Mouse (Mus musculus) neural tube, embryonic 11.5 days (tissue): ENCODE measurements around the gene Col5a1. TPM values are rescaled to one million over a fixed set of nuclear protein-coding genes. Genes with fewer than 3 reads are reported as not detected.

ENCODE experiments used
- ATAC-seq: fragments of 200-750 bp; cut with Nextera tagmentation; 2 replicates; pipeline ENCODE4 v1.8.0; 2017; ENCODE audit warnings: moderate number of reproducible peaks, mild to moderate bottlenecking, moderate TSS enrichment, moderate library complexity; ENCODE audit not compliant: insufficient read depth, low FRiP score, low TSS enrichment
- DNase-seq: peaks from one replicate; pipeline ENCODE4 v3.0.0-alpha.2; 2015; ENCODE audit warnings: low spot score
- H3K27ac ChIP-seq: fragments of 300-500 bp; sonication (generic); 2 replicates; pipeline ENCODE4 v1.5.1; 2014; ENCODE audit warnings: low read depth, mild to moderate bottlenecking, low read length
- H3K27me3 ChIP-seq: fragments of 300-500 bp; sonication (generic); 2 replicates; pipeline ENCODE4 v1.6.1; 2014; ENCODE audit warnings: mild to moderate bottlenecking, low read length, mixed read lengths; ENCODE audit not compliant: control insufficient read depth, insufficient read depth
- H3K36me3 ChIP-seq: fragments of 300-500 bp; sonication (generic); 2 replicates; pipeline ENCODE4 v1.6.1; 2014; ENCODE audit warnings: mild to moderate bottlenecking, low read length, moderate library complexity, mixed read lengths; ENCODE audit not compliant: control insufficient read depth, insufficient read depth
- H3K4me1 ChIP-seq: fragments of 300-500 bp; sonication (generic); 2 replicates; pipeline ENCODE4 v1.6.1; 2014; ENCODE audit warnings: low read length, mixed read lengths; ENCODE audit not compliant: control insufficient read depth, insufficient read depth
- H3K4me2 ChIP-seq: fragments of 300-500 bp; sonication (generic); 2 replicates; pipeline ENCODE4 v1.6.1; 2014; ENCODE audit warnings: low read depth, mild to moderate bottlenecking, moderate library complexity
- H3K4me3 ChIP-seq: fragments of 300-500 bp; sonication (generic); 2 replicates; pipeline ENCODE4 v1.5.1; 2014; ENCODE audit warnings: low read depth, low read length
- H3K9ac ChIP-seq: fragments of 300-500 bp; sonication (generic); 2 replicates; pipeline ENCODE4 v1.6.1; 2014; ENCODE audit warnings: mild to moderate bottlenecking, low read length
- H3K9me3 ChIP-seq: fragments of 300-500 bp; sonication (generic); 2 replicates; pipeline ENCODE4 v1.6.1; 2016; ENCODE audit warnings: low read length; ENCODE audit not compliant: control insufficient read depth
- WGBS: fragments of 180-500 bp; shearing (Covaris S2); extraction: QIAGEN DNeasy Blood & Tissue Kit; methylation state at CpG from one replicate; pipeline ENCODE4 v1.1.7; 2014; 5-methylcytosine and 5-hydroxymethylcytosine counted together
- polyA plus RNA-seq: library from polyadenylated mRNA; unstranded; fragments of >200 nt; fragmentation: Nextera tagmentation; extraction: Ambion mirVana; gene quantifications from 2 replicates; pipeline ENCODE4 v1.2.1, GENCODE M21; 2014

The Col5a1 gene
- polyA plus RNA-seq, 1 experiment from 2014 or later, result 28.1 TPM

GRCm38 (mm10) chr2:27936607-27937191 is 50.5 kb downstream of the Col5a1 start:
- H3K27ac ChIP-seq, result no peak overlapping the region
- H3K9ac ChIP-seq, result no peak overlapping the region
- no peaks in the 10 kb centered on the region for H3K9me3 ChIP-seq
- no peak for ATAC-seq
- no peak for DNase-seq
- 88% methylated on average over 9 of the region's 9 CpGs for WGBS
- H3K4me1 ChIP-seq, result no peaks in the 10 kb centered on the region
- H3K27me3 ChIP-seq, result no peaks in the 10 kb centered on the region
- no peak overlapping the region for H3K4me2 ChIP-seq
- H3K36me3 ChIP-seq, result no peaks in the 10 kb centered on the region
- H3K4me3 ChIP-seq, result no peak overlapping the region

DNA sequence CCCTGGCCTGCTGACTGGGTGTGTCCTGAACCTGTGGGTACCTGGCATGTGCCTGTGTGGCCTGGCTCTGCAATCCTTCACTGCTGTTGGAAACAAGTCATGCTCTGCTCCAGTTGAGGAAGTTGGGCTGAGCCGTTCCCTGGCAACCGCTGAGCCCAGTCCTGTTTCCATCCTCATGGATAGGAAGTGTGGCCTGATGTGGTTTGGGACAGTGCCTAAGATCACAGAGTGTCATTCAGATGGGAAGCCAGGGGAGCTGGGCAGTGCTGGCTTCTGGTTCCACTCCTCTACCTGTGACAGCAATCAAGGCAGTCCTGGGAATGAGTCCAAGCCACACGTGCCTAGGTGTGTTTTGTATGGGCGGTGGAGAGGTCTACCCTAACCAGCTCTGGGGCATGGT is 53.2 kb downstream of the Col5a1 start:
- H3K4me2 ChIP-seq, result no peak overlapping the region
- no peaks in the 10 kb centered on the region for H3K4me1 ChIP-seq
- no peaks in the 10 kb centered on the region for H3K27me3 ChIP-seq
- ATAC-seq, result no peak
- no peak for DNase-seq
- 87% methylated on average over 4 of the region's 4 CpGs for WGBS
- H3K27ac ChIP-seq, result no peak overlapping the region
- H3K36me3 ChIP-seq, result no peaks in the 10 kb centered on the region
- H3K9ac ChIP-seq, result no peak overlapping the region
- no peak overlapping the region for H3K4me3 ChIP-seq
- H3K9me3 ChIP-seq, result no peaks in the 10 kb centered on the region

DNA sequence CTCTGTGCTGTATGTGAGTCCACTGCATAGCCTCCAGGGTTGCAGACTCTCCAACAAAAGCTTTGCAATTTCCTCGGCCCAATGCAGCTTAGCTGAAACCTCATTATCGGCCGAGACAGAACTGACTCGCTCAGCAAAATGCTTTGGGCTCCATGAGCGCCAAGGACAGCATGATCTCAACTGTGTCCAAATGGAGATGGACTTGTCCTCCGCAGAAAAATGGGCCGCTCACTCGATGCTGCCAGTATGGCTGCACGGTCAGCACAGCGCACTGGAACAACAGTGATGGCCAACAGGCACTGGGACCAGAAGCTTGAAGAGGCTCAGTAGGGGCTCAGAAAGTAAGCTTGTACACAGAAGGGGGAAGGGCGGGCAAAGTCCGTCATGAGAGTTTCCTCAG is 53.9 kb downstream of the Col5a1 start:
- DNase-seq, result no peak
- Histone ChIP-seq H3K4me1 (no peaks in the 10 kb centered on the region), H3K9me3 (no peaks in the 10 kb centered on the region), H3K27ac (no peak overlapping the region), H3K4me3 (no peak overlapping the region), H3K4me2 (no peak overlapping the region), H3K9ac (no peak overlapping the region), H3K36me3 (no peaks in the 10 kb centered on the region), H3K27me3 (no peaks in the 10 kb centered on the region)
- 91% methylated on average over 12 of the region's 12 CpGs for WGBS
- no peak for ATAC-seq

- H3K4me1 ChIP-seq, result no peaks in the 10 kb centered on the region
- no peak overlapping the region for H3K4me3 ChIP-seq
- H3K27me3 ChIP-seq, result no peaks in the 10 kb centered on the region
- no peak overlapping the region for H3K4me2 ChIP-seq
- H3K27ac ChIP-seq, result no peak overlapping the region
- no peak overlapping the region for H3K9ac ChIP-seq
- WGBS, result 96% methylated on average over 4 of the region's 4 CpGs
- no peaks in the 10 kb centered on the region for H3K36me3 ChIP-seq
- DNase-seq (no peak), ATAC-seq (no peak)
- H3K9me3 ChIP-seq, result no peaks in the 10 kb centered on the region
Observed at GRCm38 (mm10) chr2:27947252-27947651, 61.0 kb downstream of the Col5a1 start.

- WGBS, result 84% methylated on average over 5 of the region's 5 CpGs
- DNase-seq, result no peak
- Histone ChIP-seq H3K9me3 (no peaks in the 10 kb centered on the region), H3K27me3 (no peaks in the 10 kb centered on the region), H3K27ac (no peak overlapping the region), H3K36me3 (no peaks in the 10 kb centered on the region), H3K4me2 (no peak overlapping the region), H3K9ac (no peak overlapping the region), H3K4me1 (no peaks in the 10 kb centered on the region), H3K4me3 (no peak overlapping the region)
- no peak for ATAC-seq
Observed at GRCm38 (mm10) chr2:27947917-27948316, 61.7 kb downstream of the Col5a1 start.

- 85% methylated on average over 3 of the region's 3 CpGs for WGBS
- Histone ChIP-seq H3K27me3 (no peaks in the 10 kb centered on the region), H3K9ac (no peak overlapping the region), H3K36me3 (no peaks in the 10 kb centered on the region), H3K27ac (no peak overlapping the region), H3K9me3 (no peaks in the 10 kb centered on the region), H3K4me2 (no peak overlapping the region), H3K4me3 (no peak overlapping the region), H3K4me1 (peaks cover 3% of the 10 kb centered on the region; the same call in 1 of the 2 replicates)
- ATAC-seq, result no peak
- DNase-seq, result no peak
Observed at GRCm38 (mm10) chr2:27953866-27954265, 67.6 kb downstream of the Col5a1 start.

GRCm38 (mm10) chr2:27954924-27955323 is 68.7 kb downstream of the Col5a1 start:
- ATAC-seq, result no peak
- Histone ChIP-seq H3K4me1 (peaks cover 3% of the 10 kb centered on the region; the same call in 1 of the 2 replicates), H3K36me3 (no peaks in the 10 kb centered on the region), H3K4me2 (no peak overlapping the region), H3K9ac (no peak overlapping the region), H3K27me3 (no peaks in the 10 kb centered on the region), H3K4me3 (no peak overlapping the region), H3K27ac (no peak overlapping the region), H3K9me3 (no peaks in the 10 kb centered on the region)
- 29% methylated on average over 3 of the region's 3 CpGs for WGBS
- DNase-seq, result no peak

GRCm38 (mm10) chr2:27956751-27957150 is 70.5 kb downstream of the Col5a1 start:
- Histone ChIP-seq H3K27me3 (no peaks in the 10 kb centered on the region), H3K4me1 (peaks cover 3% of the 10 kb centered on the region; the same call in 1 of the 2 replicates), H3K27ac (no peak overlapping the region), H3K4me2 (no peak overlapping the region), H3K4me3 (no peak overlapping the region), H3K9ac (no peak overlapping the region), H3K9me3 (no peaks in the 10 kb centered on the region), H3K36me3 (no peaks in the 10 kb centered on the region)
- WGBS, result 71% methylated on average over 7 of the region's 7 CpGs
- ATAC-seq (no peak), DNase-seq (no peak)

- H3K27me3 ChIP-seq, result no peaks in the 10 kb centered on the region
- H3K4me1 ChIP-seq, result peaks cover 3% of the 10 kb centered on the region; the same call in 1 of the 2 replicates
- no peaks in the 10 kb centered on the region for H3K9me3 ChIP-seq
- DNase-seq (no peak), ATAC-seq (no peak)
- H3K9ac ChIP-seq, result no peak overlapping the region
- H3K36me3 ChIP-seq, result no peaks in the 10 kb centered on the region
- no peak overlapping the region for H3K27ac ChIP-seq
- WGBS, result 47% methylated on average over 5 of the region's 5 CpGs
- H3K4me3 ChIP-seq, result no peak overlapping the region
- H3K4me2 ChIP-seq, result no peak overlapping the region
Observed at GRCm38 (mm10) chr2:27957184-27957583, 71.0 kb downstream of the Col5a1 start.
